Mouse (Mus musculus) bone marrow macrophage, adult 2 months (primary cell): ENCODE results near the gene Sdhb.

ENCODE experiments used
- CTCF ChIP-seq: IDR thresholded peaks from 2 replicates; pipeline ENCODE4 v1.5.1; 2012; ENCODE audit warnings: low read depth, mild to moderate bottlenecking, low read length, moderate library complexity
- POLR2A ChIP-seq: IDR thresholded peaks from 2 replicates; pipeline ENCODE4 v1.6.1; 2012; ENCODE audit warnings: mild to moderate bottlenecking, low read depth, low read length, borderline replicate concordance

DNA sequence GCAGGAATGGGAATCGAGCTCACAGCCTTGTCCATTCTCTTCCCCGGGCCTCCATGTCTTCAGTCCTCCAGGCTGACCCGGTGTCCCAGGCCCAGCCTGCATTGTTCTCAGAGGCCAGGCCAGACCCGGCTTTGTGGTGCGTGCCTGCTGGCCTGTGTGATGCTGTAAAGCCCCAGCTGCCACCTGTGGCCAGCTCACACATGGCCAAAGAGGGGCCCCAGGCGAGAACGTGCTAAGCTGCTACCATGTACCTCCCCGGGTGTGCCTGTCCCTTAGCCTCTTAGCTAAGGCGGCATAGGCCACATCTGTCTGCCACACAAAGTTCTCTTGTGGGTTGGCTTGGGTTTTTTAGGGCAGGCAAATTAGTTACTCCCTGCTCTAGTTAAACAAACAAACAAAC, 25.4 kb upstream of the Sdhb start:
- TF ChIP-seq POLR2A (no peak), CTCF (no peak)
